Mouse (Mus musculus): Measurements from ENCODE around the gene Bricd5.

DNA sequence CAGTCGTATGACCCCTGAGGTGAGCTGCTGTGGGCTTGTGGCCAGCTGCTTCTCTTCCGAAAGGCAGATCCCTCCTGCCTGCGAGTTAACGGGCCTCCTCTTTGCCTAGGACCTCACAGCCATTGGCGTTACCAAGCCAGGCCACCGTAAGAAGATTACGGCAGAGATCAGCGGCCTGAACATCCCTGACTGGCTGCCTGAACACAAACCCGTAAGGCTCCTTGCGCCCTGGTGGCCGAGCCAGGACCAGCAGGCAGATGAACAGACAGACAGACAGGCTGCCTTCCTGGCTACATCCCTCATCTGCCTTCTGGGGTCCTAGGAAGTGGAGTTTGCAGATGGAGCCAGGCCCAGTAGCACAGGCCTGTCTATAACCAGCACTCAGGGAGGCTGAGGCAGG lies 28.5 kb downstream of the Bricd5 start:
- no peak for TF ChIP-seq CTCF (IDR thresholded peaks at IDR 0.05; ENCODE audit: insufficient read depth, low read length)
- TF ChIP-seq POLR2A (IDR thresholded peaks at IDR 0.05; ENCODE audit: borderline replicate concordance, extremely low read depth, low read depth, low read length), result no peak
